ENCODE assay signal across 8 mouse cellular contexts in genomic region chr10:80320340-80320760, GRCm38 (mm10). TPM values are rescaled to one million over a fixed set of nuclear protein-coding genes. Genes with fewer than 3 reads are reported as not detected.
DNase-seq lines count a peak whose midpoint lies in the region; ATAC-seq and TF ChIP-seq lines count a peak whose summit lies in the region.

TSS of gene 2310011J03Rik (minus strand) at chr10:80320537.

- peaks cover 4% of the 10 kb centered on the region; the same call in 1 of the 2 replicates for H3K9me3 ChIP-seq in erythroblast, embryonic 14.5 days (ENCODE audit: control insufficient read depth, low read length)
- H3K9me3 ChIP-seq in heart, embryonic 12.5 days (replicated peaks) = no peaks in the 10 kb centered on the region
- H3K9me3 ChIP-seq in kidney, postnatal 0 days (replicated peaks; ENCODE audit: low read length) = no peaks in the 10 kb centered on the region
- no peaks in the 10 kb centered on the region for H3K9me3 ChIP-seq in liver, embryonic 11.5 days (ENCODE audit: control insufficient read depth, low read length)
- no peaks in the 10 kb centered on the region for H3K9me3 ChIP-seq in stomach, embryonic 14.5 days (ENCODE audit: control insufficient read depth, low read depth, low read length)

- TF ChIP-seq POLR2A in brain, embryonic 14.5 days (IDR thresholded peaks at IDR 0.05; ENCODE audit: borderline replicate concordance, extremely low read depth, insufficient read depth, insufficient read length, poor library complexity, severe bottlenecking) = peak; percentile 33; the same call in 1 of the 2 replicates

- H3K27ac ChIP-seq in heart, embryonic 12.5 days (ENCODE audit: poor library complexity, severe bottlenecking) = peak within 1 kb of the TSS; percentile 63
- H3K27ac ChIP-seq in kidney, postnatal 0 days = peak within 1 kb of the TSS; percentile 76
- H3K27ac ChIP-seq in liver, embryonic 11.5 days (ENCODE audit: low read depth, low read length) = peak within 1 kb of the TSS; percentile 87
- H3K27ac ChIP-seq in stomach, embryonic 14.5 days (ENCODE audit: low read length) = peak within 1 kb of the TSS; percentile 68; the same call in 1 of the 2 replicates

- H3K4me1 ChIP-seq in erythroblast, embryonic 14.5 days (ENCODE audit: control insufficient read depth) = peaks cover 96% of the 10 kb centered on the region
- H3K4me1 ChIP-seq in heart, embryonic 12.5 days (replicated peaks) = peaks cover 49% of the 10 kb centered on the region
- peaks cover 20% of the 10 kb centered on the region for H3K4me1 ChIP-seq in kidney, postnatal 0 days (replicated peaks; ENCODE audit: insufficient read depth, low read length)
- peaks cover 57% of the 10 kb centered on the region for H3K4me1 ChIP-seq in liver, embryonic 11.5 days (replicated peaks; ENCODE audit: control insufficient read depth, insufficient read depth, low read length)
- H3K4me1 ChIP-seq in stomach, embryonic 14.5 days (ENCODE audit: control insufficient read depth, insufficient read depth, low read length) = peaks cover 9% of the 10 kb centered on the region; the same call in 1 of the 2 replicates

- H3K4me3 ChIP-seq in erythroblast, embryonic 14.5 days (replicated peaks) = peak within 1 kb of the TSS; percentile 95
- H3K4me3 ChIP-seq in heart, embryonic 12.5 days = peak within 1 kb of the TSS; percentile 87
- H3K4me3 ChIP-seq in kidney, postnatal 0 days (replicated peaks; ENCODE audit: low read depth, low read length) = peak within 1 kb of the TSS; percentile 73
- H3K4me3 ChIP-seq in liver, embryonic 11.5 days (ENCODE audit: low read depth, low read length) = peak within 1 kb of the TSS; percentile 94
- peak within 1 kb of the TSS; percentile 93 for H3K4me3 ChIP-seq in stomach, embryonic 14.5 days (ENCODE audit: low read depth, low read length)

- no peak for TF ChIP-seq CTCF in brain, embryonic 14.5 days (IDR thresholded peaks at IDR 0.05; ENCODE audit: borderline replicate concordance, extremely low read depth, insufficient read depth, insufficient read length)
- no peak for TF ChIP-seq CTCF in kidney, postnatal 0 days (IDR thresholded peaks at IDR 0.05; ENCODE audit: low read depth)

- H3K4me2 ChIP-seq in heart, embryonic 12.5 days = peak within 1 kb of the TSS; percentile 90
- peak within 1 kb of the TSS; percentile 68 for H3K4me2 ChIP-seq in kidney, postnatal 0 days (ENCODE audit: low read length)
- peak within 1 kb of the TSS; percentile 99 for H3K4me2 ChIP-seq in liver, embryonic 11.5 days
- peak within 1 kb of the TSS; percentile 77 for H3K4me2 ChIP-seq in stomach, embryonic 14.5 days (replicated peaks; ENCODE audit: low read depth, low read length)

- WGBS in heart, embryonic 12.5 days = under 1% methylated on average over 34 of the region's 34 CpGs
- WGBS in kidney, postnatal 0 days = under 1% methylated on average over 34 of the region's 34 CpGs
- WGBS in liver, embryonic 11.5 days = under 1% methylated on average over 34 of the region's 34 CpGs
- WGBS in stomach, embryonic 14.5 days = under 1% methylated on average over 34 of the region's 34 CpGs

- peak; percentile 46; the same call in 1 of the 2 replicates for ATAC-seq in heart, embryonic 12.5 days (ENCODE audit: insufficient number of reproducible peaks, low FRiP score)
- peak; percentile 23 for ATAC-seq in kidney, postnatal 0 days (replicated peaks; ENCODE audit: low FRiP score, low read depth)
- peak; percentile 53 for ATAC-seq in liver, embryonic 11.5 days (replicated peaks; ENCODE audit: low FRiP score)
- ATAC-seq in stomach, embryonic 14.5 days (ENCODE audit: insufficient number of reproducible peaks, insufficient read depth, low FRiP score, low read depth) = peak; percentile 64

- H3K36me3 ChIP-seq in erythroblast, embryonic 14.5 days (ENCODE audit: control insufficient read depth) = peaks cover 42% of the 10 kb centered on the region
- H3K36me3 ChIP-seq in heart, embryonic 12.5 days = peaks cover 17% of the 10 kb centered on the region
- H3K36me3 ChIP-seq in kidney, postnatal 0 days (ENCODE audit: insufficient read depth, low read length) = peaks cover 3% of the 10 kb centered on the region; the same call in 1 of the 2 replicates
- peaks cover 6% of the 10 kb centered on the region; the same call in 1 of the 2 replicates for H3K36me3 ChIP-seq in liver, embryonic 11.5 days (ENCODE audit: control insufficient read depth, insufficient read depth, low read length)
- H3K36me3 ChIP-seq in stomach, embryonic 14.5 days (ENCODE audit: control insufficient read depth, insufficient read depth, low read length) = no peaks in the 10 kb centered on the region

- peak within 1 kb of the TSS; percentile 89 for H3K9ac ChIP-seq in heart, embryonic 12.5 days
- peak within 1 kb of the TSS; percentile 79 for H3K9ac ChIP-seq in kidney, postnatal 0 days (ENCODE audit: low read depth, low read length)
- peak within 1 kb of the TSS; percentile 93 for H3K9ac ChIP-seq in liver, embryonic 11.5 days (ENCODE audit: low read depth, low read length)
- peak within 1 kb of the TSS; percentile 65 for H3K9ac ChIP-seq in stomach, embryonic 14.5 days (replicated peaks; ENCODE audit: low read depth, low read length)

- peaks cover 18% of the 10 kb centered on the region for H3K27me3 ChIP-seq in erythroblast, embryonic 14.5 days (ENCODE audit: control insufficient read depth)
- H3K27me3 ChIP-seq in heart, embryonic 12.5 days (replicated peaks) = peaks cover 44% of the 10 kb centered on the region
- H3K27me3 ChIP-seq in kidney, postnatal 0 days (ENCODE audit: insufficient read depth, low read length) = peaks cover 14% of the 10 kb centered on the region; the same call in 1 of the 2 replicates
- H3K27me3 ChIP-seq in liver, embryonic 11.5 days (replicated peaks; ENCODE audit: control insufficient read depth, insufficient read depth, low read length) = peaks cover 25% of the 10 kb centered on the region
- H3K27me3 ChIP-seq in stomach, embryonic 14.5 days (ENCODE audit: control insufficient read depth, insufficient read depth, low read length) = peaks cover 16% of the 10 kb centered on the region

- peak; percentile 92 for DNase-seq in B cell, adult 2 months
- DNase-seq in brain, embryonic 14.5 days (ENCODE audit: low read depth) = peak; percentile 97
- DNase-seq in kidney, postnatal 0 days (ENCODE audit: low spot score) = peak; percentile 98
- DNase-seq in liver, embryonic 11.5 days (ENCODE audit: low spot score) = peak; percentile 91
- peak; percentile 92 for DNase-seq in naive thymus-derived CD4-positive, alpha-beta T cell, adult 2 months (ENCODE audit: low read depth)

RNA-seq across cellular contexts. Expression of gene 2310011J03Rik, which starts in this region (rescaled TPM):
- 22.5 and 32.9 TPM in 2 replicates for polyA plus RNA-seq in brain, embryonic 14.5 days (2012; rRNA removed)
- 10.6 and 12.9 TPM in 2 replicates for polyA plus RNA-seq in erythroblast, embryonic 14.5 days (2012)
- 32.7 and 32.8 TPM in 2 replicates for polyA plus RNA-seq in heart, embryonic 12.5 days (2016; fragmentation: Nextera tagmentation; extraction: Ambion mirVana)
- polyA plus RNA-seq in kidney, postnatal 0 days (2015; fragmentation: Nextera tagmentation; extraction: Ambion mirVana) = 52.2 and 53.6 TPM in 2 replicates
- 46.2 and 47.8 TPM in 2 replicates for polyA plus RNA-seq in liver, embryonic 11.5 days (2014; fragmentation: Nextera tagmentation; extraction: Ambion mirVana)
- polyA plus RNA-seq in stomach, embryonic 14.5 days (2014; fragmentation: Nextera tagmentation; extraction: Ambion mirVana) = 39.6 and 43.0 TPM in 2 replicates

Comparison
In these comparisons a context has a peak if more than half of its experiments do, and no peak if none do; other contexts are left out.
1. Peak in every context shown above with its lines: DNase-seq, ATAC-seq, H3K4me3 ChIP-seq and H3K27ac ChIP-seq.